Comparison of ENCODE assay signal across 22 mouse cellular contexts in the genomic region with DNA sequence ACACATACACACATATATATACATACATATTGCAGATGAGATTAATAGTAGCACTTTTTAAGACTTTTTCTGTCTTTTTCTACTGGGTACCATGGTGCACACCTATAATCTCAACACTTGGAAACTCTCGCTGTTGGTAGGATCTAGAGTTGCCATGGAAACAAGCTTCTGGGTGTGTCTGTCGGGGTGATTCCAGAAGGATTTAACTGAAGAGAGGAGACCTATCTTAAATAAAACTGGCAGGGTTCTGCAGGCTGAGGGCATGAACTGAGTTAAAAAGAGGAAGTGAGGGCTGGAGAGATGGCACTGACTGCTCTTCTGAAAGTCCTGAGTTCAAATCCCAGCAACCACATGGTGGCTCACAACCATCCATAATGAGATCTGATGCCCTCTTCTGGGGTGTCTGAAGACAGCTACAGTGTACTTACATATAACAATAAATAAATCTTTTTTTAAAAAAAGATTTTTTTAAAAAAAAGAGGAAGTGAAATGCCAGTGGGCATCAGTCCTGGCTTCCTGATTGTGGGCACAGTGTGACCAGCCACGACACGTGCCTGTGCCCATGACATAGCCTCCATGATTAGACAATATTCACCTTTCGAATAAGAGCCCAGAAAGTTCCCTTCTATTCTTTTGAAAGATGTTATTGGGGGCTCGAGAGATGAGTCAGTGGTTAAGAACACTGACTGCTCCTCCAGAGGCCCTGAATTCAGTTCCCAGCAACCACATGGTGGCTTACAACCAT. TPM values are rescaled to one million over a fixed set of nuclear protein-coding genes. Genes with fewer than 3 reads are reported as not detected.
DNase-seq lines count a peak whose midpoint lies in the region; ATAC-seq and TF ChIP-seq lines count a peak whose summit lies in the region.
"Had no signal": no experiment of that assay in that cellular context is flagged by ENCODE, and none has a peak within 500 bp of the region (broad histone marks: within the 10 kb centered on the region; RNA-seq: fewer than 3 reads in every experiment).

No protein-coding gene starts in this region.

- H3K36me3 ChIP-seq in CH12.LX (replicated peaks in 1 of 2; ENCODE audit: control insufficient read depth in 1 of 2, insufficient read depth in 1 of 2, low read length in 1 of 2): no peaks in the 10 kb centered on the region
- no peaks in the 10 kb centered on the region for H3K36me3 ChIP-seq in kidney, embryonic 15.5 days
- H3K36me3 ChIP-seq in midbrain, embryonic 13.5 days: no peaks in the 10 kb centered on the region
- H3K36me3 ChIP-seq: embryonic facial prominence, embryonic 15.5 days; heart, embryonic 13.5 days; hindbrain, embryonic 13.5 days had no signal

- no peak overlapping the region for H3K27ac ChIP-seq in CH12.LX (ENCODE audit: insufficient read depth, low read depth)
- H3K27ac ChIP-seq in kidney, embryonic 15.5 days: no peak overlapping the region
- no peak overlapping the region for H3K27ac ChIP-seq in midbrain, embryonic 13.5 days
- H3K27ac ChIP-seq: embryonic facial prominence, embryonic 15.5 days; heart, embryonic 13.5 days; hindbrain, postnatal 0 days had no signal

- no peak for TF ChIP-seq CTCF in CH12.LX (conservative IDR thresholded peaks at IDR 0.05 in 1 of 2, IDR thresholded peaks at IDR 0.05 in 1 of 2; ENCODE audit: low read depth in 2 of 2, low read length in 2 of 2)

- no peaks in the 10 kb centered on the region for H3K27me3 ChIP-seq in CH12.LX (replicated peaks)
- no peaks in the 10 kb centered on the region for H3K27me3 ChIP-seq in kidney, embryonic 15.5 days
- H3K27me3 ChIP-seq in midbrain, embryonic 13.5 days: no peaks in the 10 kb centered on the region
- H3K27me3 ChIP-seq: embryonic facial prominence, embryonic 15.5 days; heart, embryonic 13.5 days; hindbrain, embryonic 13.5 days; Patski had no signal

- no peaks in the 10 kb centered on the region for H3K9me3 ChIP-seq in CH12.LX (replicated peaks; ENCODE audit: low read length)
- H3K9me3 ChIP-seq in kidney, embryonic 15.5 days (replicated peaks): no peaks in the 10 kb centered on the region
- H3K9me3 ChIP-seq in midbrain, embryonic 13.5 days: 0 out of 2 replicates have a peak, but pooled peaks cover 2% of the 10 kb centered on the region
- H3K9me3 ChIP-seq: embryonic facial prominence, embryonic 15.5 days; hindbrain, embryonic 13.5 days had no signal

- no peak for TF ChIP-seq RAD21 in CH12.LX (IDR thresholded peaks at IDR 0.05; ENCODE audit: low read depth, low read length)

- no peaks in the 10 kb centered on the region for H3K79me2 ChIP-seq in CH12.LX (replicated peaks; ENCODE audit: control insufficient read depth, extremely low read depth, insufficient read depth, poor library complexity, severe bottlenecking)

- H3K4me1 ChIP-seq in CH12.LX (ENCODE audit: control insufficient read depth in 1 of 2, insufficient read depth in 2 of 2): peaks cover 2 to 25% of the 10 kb centered on the region in 2 experiments; a peak in 2 of 4 replicates
- peaks cover 25% of the 10 kb centered on the region for H3K4me1 ChIP-seq in kidney, embryonic 15.5 days
- H3K4me1 ChIP-seq in midbrain, embryonic 13.5 days (replicated peaks): 0 out of 2 replicates have a peak, but pooled peaks cover 6% of the 10 kb centered on the region

- peak; percentile 78 for DNase-seq in 416B (ENCODE audit: low read depth)
- no peak for DNase-seq in CH12.LX (ENCODE audit: extremely low read depth)
- no peak for DNase-seq in left cerebral cortex, adult 9 months (ENCODE audit: low spot score in 2 of 2)
- no peak for DNase-seq in cerebellum, adult 9-11 months
- DNase-seq: cerebellum, adult 11-12 months; cerebellum, postnatal 10 days; embryo, embryonic 11 days; gastrocnemius, postnatal 14 days; heart, postnatal 36 days; kidney, adult 11 months had no signal

- WGBS in kidney, embryonic 15.5 days: 86% methylated on average over 6 of the region's 6 CpGs
- WGBS in midbrain, embryonic 13.5 days: 88% methylated on average over 6 of the region's 6 CpGs

- no peak overlapping the region for H3K9ac ChIP-seq in CH12.LX (ENCODE audit: insufficient read depth, low read depth)
- no peak overlapping the region for H3K9ac ChIP-seq in kidney, embryonic 15.5 days
- H3K9ac ChIP-seq in midbrain, embryonic 13.5 days (replicated peaks): no peak overlapping the region
- H3K9ac ChIP-seq: embryonic facial prominence, embryonic 15.5 days; heart, embryonic 13.5 days; hindbrain, embryonic 13.5 days had no signal

- peak; percentile 58 for ATAC-seq in common myeloid progenitor, adult 5-6 weeks (replicated peaks; ENCODE audit: low read depth, poor library complexity, severe bottlenecking)
- ATAC-seq in megakaryocyte, adult 5-6 weeks (ENCODE audit: poor library complexity, severe bottlenecking): peak; percentile 61
- ATAC-seq in kidney, embryonic 15.5 days (replicated peaks; ENCODE audit: low FRiP score): no peak
- ATAC-seq in midbrain, embryonic 13.5 days: no peak
- ATAC-seq: CD4-positive, CD25-positive, alpha-beta regulatory T cell, adult 4 months; forebrain, embryonic 16.5 days; hindbrain, postnatal 0 days; Patski had no signal

- no peak overlapping the region for H3K4me3 ChIP-seq in CH12.LX (replicated peaks in 1 of 3; ENCODE audit: low read depth in 2 of 3, low read length in 2 of 3, poor library complexity in 1 of 3)
- H3K4me3 ChIP-seq in kidney, embryonic 15.5 days (replicated peaks): no peak overlapping the region
- no peak overlapping the region for H3K4me3 ChIP-seq in midbrain, embryonic 13.5 days (replicated peaks)
- H3K4me3 ChIP-seq: embryonic facial prominence, embryonic 15.5 days; heart, embryonic 13.5 days; hindbrain, embryonic 13.5 days had no signal

- in situ Hi-C loops in CH12.LX (cut with MboI; ENCODE audit: low pct_ligation_motif_present, low pct_unique_long_range_greater_than_20kb, low sequenced_read_pairs): loop anchor here (10.0 kb wide), 1 partner anchor 95 kb away; no protein-coding TSS in a partner anchor

- dilution Hi-C loops in CH12.LX (cut with MboI; ENCODE audit: extremely low pct_ligation_motif_present, extremely low pct_unique_long_range_greater_than_20kb, low sequenced_read_pairs): no loop called here

- H3K4me2 ChIP-seq in CH12.LX (ENCODE audit: insufficient read depth, low read depth, poor library complexity, severe bottlenecking): no peak overlapping the region
- no peak overlapping the region for H3K4me2 ChIP-seq in kidney, embryonic 15.5 days
- H3K4me2 ChIP-seq in midbrain, embryonic 13.5 days (replicated peaks): no peak overlapping the region
- H3K4me2 ChIP-seq: embryonic facial prominence, embryonic 15.5 days; heart, embryonic 13.5 days; hindbrain, embryonic 13.5 days had no signal

- no peak for TF ChIP-seq POLR2A in CH12.LX (IDR thresholded peaks at IDR 0.05; ENCODE audit: low read depth, low read length)

- TF ChIP-seq EP300 in CH12.LX (IDR thresholded peaks at IDR 0.05; ENCODE audit: low read length): peak; percentile 18; the same call in 1 of the 2 replicates

TF ChIP-seq in CH12.LX, 34 proteins besides CTCF, POLR2A, EP300 and RAD21:
- no peak; the same call in 1 of the 2 replicates for TF ChIP-seq ZNF384 (IDR thresholded peaks at IDR 0.05; ENCODE audit: low read depth, low read length)
- TF ChIP-seq POLR2AphosphoS2 (IDR thresholded peaks at IDR 0.05; ENCODE audit: low read depth, low read length): no peak
- no peak for TF ChIP-seq RCOR1 (conservative IDR thresholded peaks at IDR 0.05; ENCODE audit: low read depth, low read length)
- peak; percentile 66 for TF ChIP-seq BHLHE40 (IDR thresholded peaks at IDR 0.05; ENCODE audit: low read depth, low read length)

RNA-seq across cellular contexts. Expression of a gene that starts 4.8 kb away (rescaled TPM):
- not detected in 2 replicates for total RNA-seq in CH12.LX (2012; rRNA removed)
- not detected in 2 replicates for total RNA-seq in CH12.LX (2014; rRNA removed)
- polyA plus RNA-seq in CH12.LX (2012; ENCODE audit: insufficient read length, low read depth): not detected in 2 replicates
- total RNA-seq in common myeloid progenitor, adult 5-6 weeks (2017): not detected in 2 replicates
- total RNA-seq in megakaryocyte, adult 5-6 weeks (2015): not detected in 2 replicates
- not detected in 2 replicates for total RNA-seq in megakaryocyte, adult 5-6 weeks (2017)
- 7.2 and 8.0 TPM in 2 replicates for polyA plus RNA-seq in kidney, embryonic 15.5 days (2015; fragmentation: Nextera tagmentation; extraction: Ambion mirVana)
- 1.2 TPM in 1 of 2 replicates, not detected in the other for polyA plus RNA-seq in midbrain, embryonic 13.5 days (2015; fragmentation: Nextera tagmentation; extraction: Ambion mirVana)
- polyA plus RNA-seq: CD4-positive, CD25-positive, alpha-beta regulatory T cell, adult 4 months; forebrain, embryonic 16.5 days; heart, postnatal 0 days; Patski had no signal

RNA-seq across cellular contexts. Expression of a gene that starts 45.3 kb away (rescaled TPM):
- total RNA-seq in CH12.LX (2012; rRNA removed) (not detected in 2 replicates), CH12.LX (2014; rRNA removed) (not detected in 2 replicates)
- not detected in 2 replicates for polyA plus RNA-seq in CH12.LX (2012; ENCODE audit: insufficient read length, low read depth)
- 0.91 and 3.1 TPM in 2 replicates for total RNA-seq in common myeloid progenitor, adult 5-6 weeks (2017)
- 0.11 TPM in 1 of 2 replicates, not detected in the other for total RNA-seq in megakaryocyte, adult 5-6 weeks (2015)
- total RNA-seq in megakaryocyte, adult 5-6 weeks (2017): 0.12 and 0.26 TPM in 2 replicates
- 3.8 and 4.8 TPM in 2 replicates for polyA plus RNA-seq in kidney, embryonic 15.5 days (2015; fragmentation: Nextera tagmentation; extraction: Ambion mirVana)
- polyA plus RNA-seq in midbrain, embryonic 13.5 days (2015; fragmentation: Nextera tagmentation; extraction: Ambion mirVana): 0.82 and 1.5 TPM in 2 replicates
- polyA plus RNA-seq: CD4-positive, CD25-positive, alpha-beta regulatory T cell, adult 4 months had no signal

Comparison
In these comparisons a context has a peak if more than half of its experiments do, and no peak if none do; other contexts are left out.
1. ATAC-seq: peak in common myeloid progenitor, adult 5-6 weeks (single experiment) and megakaryocyte, adult 5-6 weeks (single experiment); none in kidney, embryonic 15.5 days (single experiment) and midbrain, embryonic 13.5 days (single experiment).